Mouse (Mus musculus) urinary bladder, postnatal 14 days (tissue): ENCODE measurements around the gene Timm10.

Experiments
- DNase-seq: peaks from one replicate; pipeline ENCODE4 v3.0.0; 2021; ENCODE audit warnings: low spot score

Gene Timm10

GRCm38 (mm10) chr2:84859991-84860780 lies 33.4 kb downstream of the Timm10 start:
- DNase-seq = no peak

- DNase-seq = no peak
These were observed 34.6 kb downstream of the Timm10 start for GRCm38 (mm10) chr2:84861430-84861829.

GRCm38 (mm10) chr2:84862231-84862630 lies 35.4 kb downstream of the Timm10 start:
- DNase-seq = no peak

DNA sequence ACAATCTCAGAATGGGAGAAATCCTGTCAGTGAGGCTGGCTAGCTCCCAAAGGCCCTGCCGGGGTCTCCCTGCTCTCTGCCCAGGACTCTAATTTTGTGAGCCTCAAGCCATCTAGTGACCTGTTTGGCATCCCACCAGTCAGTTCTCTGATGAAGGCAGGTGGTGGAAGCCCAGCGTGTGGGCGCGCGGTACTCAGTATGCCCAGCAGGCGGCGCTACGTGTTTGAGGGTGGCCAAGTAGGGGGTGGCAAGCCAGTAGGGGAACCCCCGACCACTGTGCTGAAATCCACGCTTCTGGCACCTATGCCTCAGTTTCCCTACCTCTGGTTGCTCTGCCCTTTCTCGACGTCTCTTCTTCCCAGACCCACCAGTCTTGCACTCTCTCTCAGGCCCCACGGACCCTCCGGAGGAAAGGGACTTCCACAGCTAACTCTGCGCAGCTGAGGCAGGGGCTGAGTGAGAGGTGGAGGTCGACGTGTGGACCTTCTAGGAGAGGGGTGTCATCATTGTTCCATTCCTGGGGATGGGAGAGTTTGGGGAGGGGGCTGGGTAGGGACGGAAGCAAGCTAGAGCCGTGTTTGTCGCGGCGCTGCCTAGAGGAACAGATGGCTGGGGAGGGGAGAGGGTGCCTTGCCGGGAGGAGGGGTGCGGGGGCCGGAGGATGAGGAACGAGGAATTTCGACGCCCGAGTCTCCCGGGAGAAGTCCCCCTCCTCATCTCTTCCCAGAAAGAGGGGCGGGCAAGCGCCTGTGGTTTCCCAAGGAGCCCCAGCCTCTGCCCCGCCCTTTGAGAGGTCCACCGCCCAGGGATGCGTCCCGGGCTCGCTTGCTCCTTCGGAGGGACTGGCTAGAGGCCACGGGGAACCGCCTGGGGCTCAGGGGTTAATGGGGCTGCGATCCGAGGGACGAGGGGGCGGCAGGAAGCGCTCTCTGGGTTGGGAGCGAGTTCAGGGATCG lies 39.1 kb downstream of the Timm10 start:
- DNase-seq = peak; percentile 58

DNA sequence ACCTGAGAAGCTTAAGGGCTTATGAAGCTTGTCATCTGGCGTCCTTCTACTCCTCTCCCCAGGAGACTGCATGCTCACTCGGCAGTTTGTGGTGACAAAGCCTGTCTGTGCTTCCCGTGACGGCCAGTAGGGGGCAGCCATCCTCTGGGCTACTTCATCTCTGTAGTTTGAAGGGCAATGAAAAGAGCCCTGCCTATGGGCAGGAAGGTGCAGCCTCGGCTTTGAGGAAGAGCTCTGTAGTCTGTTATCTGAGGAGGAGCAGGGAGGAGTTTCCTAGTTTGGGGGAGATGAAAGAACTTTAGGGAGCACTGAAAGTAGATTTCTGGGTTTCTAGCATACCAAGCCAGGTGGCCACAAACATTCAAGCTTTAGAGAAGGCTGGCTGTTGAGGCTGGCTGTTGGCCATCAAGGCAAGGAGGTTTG lies 41.7 kb downstream of the Timm10 start:
- DNase-seq = peak; percentile 66

- DNase-seq = no peak
These were observed 42.2 kb downstream of the Timm10 start for GRCm38 (mm10) chr2:84868977-84869376.

- DNase-seq = no peak
These were observed 43.9 kb downstream of the Timm10 start for GRCm38 (mm10) chr2:84870623-84871160.

GRCm38 (mm10) chr2:84872105-84872716 lies 45.4 kb downstream of the Timm10 start:
- DNase-seq = peak; percentile 56

DNA sequence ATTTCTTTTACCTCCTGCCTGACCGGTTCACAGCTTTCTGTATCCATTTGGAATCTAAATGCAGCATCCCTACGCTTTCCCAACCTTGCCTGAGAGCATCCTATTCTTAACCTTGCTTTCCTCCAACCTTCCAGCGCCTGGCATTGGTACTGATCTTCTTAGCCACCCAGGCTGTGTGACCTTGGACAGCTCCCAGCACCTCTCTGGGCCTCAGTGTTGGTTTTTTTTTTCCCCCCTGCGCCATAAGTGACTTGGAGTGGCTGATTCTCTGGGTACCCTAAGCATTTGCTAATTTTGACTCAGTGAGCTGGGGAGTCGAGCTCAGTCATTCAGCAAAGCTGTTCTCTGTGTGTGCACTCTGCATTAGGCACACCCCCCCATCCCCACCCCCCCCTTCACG lies 49.0 kb downstream of the Timm10 start:
- no peak for DNase-seq
